Mouse (Mus musculus): ENCODE data around the gene Nrxn3.

GRCm38 (mm10) chr12:89983399-89983798 lies 1260.7 kb downstream of the Nrxn3 start:
- TF ChIP-seq CTCF (IDR thresholded peaks at IDR 0.05; ENCODE audit: borderline replicate concordance, insufficient read depth, low read length) (no peak), POLR2A (IDR thresholded peaks at IDR 0.05; ENCODE audit: low read depth, low read length) (no peak)
